Mouse (Mus musculus) activated CD4-positive, CD25-positive, alpha-beta regulatory T cell, adult 9 weeks (primary cell): Measurements from ENCODE around the gene Sit1. TPM values are rescaled to one million over a fixed set of nuclear protein-coding genes. Genes with fewer than 3 reads are reported as not detected.

Source experiments
- polyA plus RNA-seq: library from polyadenylated mRNA; unstranded; fragments of 100-300 nt; shearing (Covaris generic); gene quantifications from one replicate; pipeline ENCODE4 v1.2.1, GENCODE M21; 2017

The Sit1 gene
- polyA plus RNA-seq: 146 TPM

GRCm38 (mm10) chr4:43483535-43484091 is at the start of gene Sit1:
Sit1 (minus strand) TSS chr4:43483734.

GRCm38 (mm10) chr4:43506536-43507185 is 23.1 kb upstream of the Sit1 start, which contains the start of gene Car9:
Car9 (plus strand) TSS chr4:43506966.

GRCm38 (mm10) chr4:43499407-43500333 is 16.1 kb upstream of the Sit1 start, which contains the start of gene Arhgef39:
Arhgef39 (minus strand) TSS chr4:43499695.

GRCm38 (mm10) chr4:43492821-43493185 is 9.3 kb upstream of the Sit1 start, which contains the start of gene Ccdc107:
Ccdc107 (plus strand) TSS chr4:43492900.

GRCm38 (mm10) chr4:43454041-43454836 is 29.3 kb downstream of the Sit1 start, which contains the start of gene Cd72:
Cd72 (minus strand) TSS chr4:43454628.

GRCm38 (mm10) chr4:43441639-43442038 is 41.9 kb downstream of the Sit1 start, which contains the start of gene Tesk1:
Tesk1 (plus strand) TSS chr4:43441939.

Other genes starting within 250 kb of the Sit1 start
- 0.07 TPM for gene Atp8b5, start 216.6 kb downstream of the Sit1 start, polyA plus RNA-seq
- not detected for gene Rusc2, start 101.8 kb downstream of the Sit1 start, polyA plus RNA-seq
- gene Fam166b, start 54.6 kb downstream of the Sit1 start, polyA plus RNA-seq: not detected
- gene Tesk1, start 41.8 kb downstream of the Sit1 start, polyA plus RNA-seq: 0.48 TPM
- gene Cd72, start 29.1 kb downstream of the Sit1 start, polyA plus RNA-seq: 54.1 TPM
- 75.3 TPM for gene Ccdc107, start 9.2 kb upstream of the Sit1 start, polyA plus RNA-seq
- 4.9 TPM for gene Arhgef39, start 16.0 kb upstream of the Sit1 start, polyA plus RNA-seq
- 0.90 TPM for gene Car9, start 23.2 kb upstream of the Sit1 start, polyA plus RNA-seq
- gene Tpm2, start 40.0 kb upstream of the Sit1 start, polyA plus RNA-seq: not detected
- gene Creb3, start 78.6 kb upstream of the Sit1 start, polyA plus RNA-seq: 86.8 TPM
- gene Tln1, start 79.0 kb upstream of the Sit1 start, polyA plus RNA-seq: 436 TPM
- 24.1 TPM for gene Rgp1, start 95.0 kb upstream of the Sit1 start, polyA plus RNA-seq
- 27.6 TPM for gene Gba2, start 95.1 kb upstream of the Sit1 start, polyA plus RNA-seq
- 3.2 TPM for gene Msmp, start 100.8 kb upstream of the Sit1 start, polyA plus RNA-seq
- gene Npr2, start 148.2 kb upstream of the Sit1 start, polyA plus RNA-seq: not detected
- gene Spag8, start 169.9 kb upstream of the Sit1 start, polyA plus RNA-seq: 0.38 TPM
- gene Hint2, start 172.7 kb upstream of the Sit1 start, polyA plus RNA-seq: 70.9 TPM
- gene Tmem8b, start 185.2 kb upstream of the Sit1 start, polyA plus RNA-seq: 0.83 TPM
- gene Fam221b, start 185.4 kb upstream of the Sit1 start, polyA plus RNA-seq: 1.4 TPM
- gene Olfr70, start 217.1 kb upstream of the Sit1 start, polyA plus RNA-seq: not detected
- not detected for gene Olfr71, start 226.5 kb upstream of the Sit1 start, polyA plus RNA-seq
- gene Hrct1, start 243.5 kb upstream of the Sit1 start, polyA plus RNA-seq: not detected
- not detected for gene Spaar, start 246.3 kb upstream of the Sit1 start, polyA plus RNA-seq